Mouse (Mus musculus) hindbrain, embryonic 16.5 days (tissue): ENCODE measurements around the gene Dcxr. TPM values are rescaled to one million over a fixed set of nuclear protein-coding genes. Genes with fewer than 3 reads are reported as not detected.
A peak's percentile ranks its signal among the peaks of the same experiment; 100 is the strongest.
"Not testable (repeated sequence)": the region's sequence is repeated elsewhere in the genome, so short reads cannot be mapped to it uniquely, and the experiment has no call there.

Source experiments
- ATAC-seq: fragments of 200-750 bp; cut with Nextera tagmentation; 2 replicates; pipeline ENCODE4 v1.8.0; 2017; ENCODE audit warnings: moderate TSS enrichment, moderate library complexity
- H3K27ac ChIP-seq: fragments of 300-500 bp; sonication (generic); 2 replicates; pipeline ENCODE4 v1.5.1; 2014; ENCODE audit warnings: low read depth, mild to moderate bottlenecking, control low read depth, low read length, moderate library complexity
- H3K27me3 ChIP-seq: fragments of 300-500 bp; sonication (generic); replicated peaks from 2 replicates; pipeline ENCODE4 v1.6.1; 2014; ENCODE audit warnings: low read length; ENCODE audit not compliant: control insufficient read depth, insufficient read depth
- H3K36me3 ChIP-seq: fragments of 300-500 bp; sonication (generic); 2 replicates; pipeline ENCODE4 v1.6.1; 2014; ENCODE audit warnings: mild to moderate bottlenecking, low read length, moderate library complexity, mixed read lengths; ENCODE audit not compliant: control insufficient read depth, insufficient read depth
- H3K4me1 ChIP-seq: fragments of 300-500 bp; sonication (generic); 2 replicates; pipeline ENCODE4 v1.6.1; 2014; ENCODE audit warnings: low read depth, low read length; ENCODE audit not compliant: control insufficient read depth, insufficient read depth
- H3K4me2 ChIP-seq: fragments of 300-500 bp; sonication (generic); 2 replicates; pipeline ENCODE4 v1.6.1; 2014; ENCODE audit warnings: mild to moderate bottlenecking, low read length, control low read depth, moderate library complexity
- H3K4me3 ChIP-seq: fragments of 300-500 bp; sonication (generic); 2 replicates; pipeline ENCODE4 v1.5.1; 2014; ENCODE audit warnings: mild to moderate bottlenecking, low read length, control low read depth, moderate library complexity
- H3K9ac ChIP-seq: fragments of 300-500 bp; sonication (generic); 2 replicates; pipeline ENCODE4 v1.6.1; 2014; ENCODE audit warnings: low read depth, mild to moderate bottlenecking, control low read depth, low read length, moderate library complexity
- H3K9me3 ChIP-seq: fragments of 300-500 bp; sonication (generic); 2 replicates; pipeline ENCODE4 v1.6.1; 2014; ENCODE audit warnings: mild to moderate bottlenecking, low read length, moderate library complexity; ENCODE audit not compliant: control insufficient read depth
- WGBS: fragments of 180-500 bp; shearing (Covaris S2); extraction: QIAGEN DNeasy Blood & Tissue Kit; methylation state at CpG from one replicate; pipeline ENCODE4 v1.1.7; 2014; 5-methylcytosine and 5-hydroxymethylcytosine counted together
- polyA plus RNA-seq: library from polyadenylated mRNA; unstranded; fragments of >200 nt; fragmentation: Nextera tagmentation; extraction: Ambion mirVana; gene quantifications from 2 replicates; pipeline ENCODE4 v1.2.1, GENCODE M21; 2015

The Dcxr gene
- polyA plus RNA-seq, 1 experiment from 2014 or later: 11.1 TPM

DNA sequence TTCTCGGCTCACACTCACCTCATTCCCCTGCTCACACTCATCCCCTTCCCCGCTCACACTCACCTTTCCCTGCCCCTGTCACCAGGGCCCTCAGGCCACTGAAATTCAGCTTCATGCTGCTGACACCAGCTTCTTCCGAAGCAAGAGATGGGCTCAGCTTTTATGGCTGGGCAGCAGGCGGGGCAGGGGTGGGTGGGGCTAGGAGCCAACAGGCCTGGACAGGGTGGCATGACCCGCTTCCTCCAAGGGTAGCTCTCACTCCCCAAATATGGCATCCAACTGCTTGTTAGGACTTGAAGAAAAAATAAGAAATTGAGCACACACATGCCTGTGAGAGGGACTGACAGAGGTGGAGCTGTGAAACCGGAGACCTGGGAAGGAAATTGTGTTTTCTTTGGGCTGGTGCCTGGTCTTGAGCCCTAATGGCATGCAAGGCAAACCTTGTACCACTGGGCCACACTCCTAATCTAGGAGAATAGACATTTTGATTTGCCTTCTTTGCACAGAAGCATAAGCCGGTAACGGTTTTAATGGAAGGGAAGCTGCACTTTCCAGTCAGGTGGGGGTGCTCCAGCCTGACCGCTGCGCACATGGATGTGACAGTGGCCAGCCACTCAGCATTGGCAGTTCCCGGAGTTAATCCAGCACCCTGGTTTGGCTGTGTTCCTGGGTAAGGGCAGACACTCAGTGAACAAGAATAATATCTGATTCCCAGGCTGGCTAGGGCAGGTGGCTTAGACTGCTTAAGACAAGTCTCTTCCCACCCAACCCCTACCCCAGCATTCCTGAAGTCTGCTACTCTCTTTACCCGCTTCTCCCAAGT lies 5.0 kb upstream of the Dcxr start, which contains the start of gene Cbr2:
TSS of gene Cbr2 (minus strand) at position 257 of the 823 bp plus-strand sequence.
- Histone ChIP-seq H3K9ac (no peak within 1 kb of the TSS), H3K9me3 (no peaks in the 10 kb centered on the region), H3K4me2 (no peak within 1 kb of the TSS), H3K36me3 (no peaks in the 10 kb centered on the region), H3K4me3 (no peak within 1 kb of the TSS), H3K27ac (no peak within 1 kb of the TSS), H3K4me1 (peaks cover under 1% of the 10 kb centered on the region; the same call in 1 of the 2 replicates), H3K27me3 (peaks cover 2% of the 10 kb centered on the region; the same call in 1 of the 2 replicates)
- WGBS: 81% methylated on average over 12 of the region's 12 CpGs
- no peak for ATAC-seq

DNA sequence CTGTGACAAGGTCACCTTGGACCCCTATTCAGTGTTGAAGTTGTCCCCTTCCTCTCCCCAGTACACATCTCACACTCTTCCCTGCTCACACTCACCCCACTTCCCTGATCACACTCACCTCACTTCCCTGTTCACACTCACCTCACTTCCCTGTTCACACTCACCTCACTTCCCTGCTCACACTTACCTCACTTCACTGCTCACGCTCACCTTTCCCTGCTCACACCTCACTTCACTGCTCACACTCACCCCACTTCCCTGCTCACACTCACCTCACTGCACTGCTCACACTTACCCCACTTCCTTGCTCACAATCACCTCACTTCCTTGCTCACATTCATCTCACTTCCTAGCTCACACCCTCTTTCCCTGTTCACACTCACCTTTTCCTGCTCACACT lies 4.3 kb upstream of the Dcxr start:
- H3K36me3 ChIP-seq: no peaks in the 10 kb centered on the region
- H3K4me2 ChIP-seq: no peak overlapping the region
- peaks cover 7% of the 10 kb centered on the region for H3K4me1 ChIP-seq
- H3K4me3 ChIP-seq: no peak overlapping the region
- ATAC-seq: no peak
- peaks cover 2% of the 10 kb centered on the region; the same call in 1 of the 2 replicates for H3K27me3 ChIP-seq
- H3K9me3 ChIP-seq: no peaks in the 10 kb centered on the region
- H3K27ac ChIP-seq: no peak overlapping the region
- WGBS: 90% methylated on average over 1 of the region's 1 CpGs
- H3K9ac ChIP-seq: no peak overlapping the region

DNA sequence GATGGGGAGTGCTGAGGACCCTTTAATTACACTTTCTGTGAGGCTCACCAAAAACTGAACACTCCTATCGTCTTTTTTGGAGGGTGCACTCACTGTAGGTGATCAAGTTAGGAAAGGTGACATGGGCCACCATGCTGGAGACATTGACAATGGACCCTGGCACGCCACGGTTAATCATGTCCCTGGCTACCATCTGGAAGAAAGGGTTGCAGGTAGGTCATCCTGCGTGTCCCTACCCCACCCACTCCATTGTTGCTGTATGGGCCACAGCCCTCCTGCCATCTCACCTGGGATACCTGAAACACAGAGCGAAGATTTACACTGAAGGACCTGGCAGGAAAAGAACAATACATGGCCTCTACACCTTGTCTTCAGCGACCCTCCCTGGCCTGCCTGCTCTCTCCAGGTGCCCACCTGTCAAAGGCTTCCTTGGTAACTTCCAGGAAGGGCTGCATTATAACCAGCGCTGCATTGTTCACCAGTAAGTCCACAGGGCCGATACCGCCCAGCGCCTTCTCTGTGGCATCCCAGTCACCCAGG lies 3.3 kb upstream of the Dcxr start:
- WGBS: 88% methylated on average over 10 of the region's 10 CpGs
- Histone ChIP-seq H3K9me3 (no peaks in the 10 kb centered on the region), H3K27me3 (peaks cover 2% of the 10 kb centered on the region; the same call in 1 of the 2 replicates), H3K4me1 (peaks cover 9% of the 10 kb centered on the region), H3K9ac (no peak overlapping the region), H3K27ac (no peak overlapping the region), H3K4me2 (no peak overlapping the region), H3K4me3 (no peak overlapping the region), H3K36me3 (peaks cover 3% of the 10 kb centered on the region; the same call in 1 of the 2 replicates)
- ATAC-seq: no peak

DNA sequence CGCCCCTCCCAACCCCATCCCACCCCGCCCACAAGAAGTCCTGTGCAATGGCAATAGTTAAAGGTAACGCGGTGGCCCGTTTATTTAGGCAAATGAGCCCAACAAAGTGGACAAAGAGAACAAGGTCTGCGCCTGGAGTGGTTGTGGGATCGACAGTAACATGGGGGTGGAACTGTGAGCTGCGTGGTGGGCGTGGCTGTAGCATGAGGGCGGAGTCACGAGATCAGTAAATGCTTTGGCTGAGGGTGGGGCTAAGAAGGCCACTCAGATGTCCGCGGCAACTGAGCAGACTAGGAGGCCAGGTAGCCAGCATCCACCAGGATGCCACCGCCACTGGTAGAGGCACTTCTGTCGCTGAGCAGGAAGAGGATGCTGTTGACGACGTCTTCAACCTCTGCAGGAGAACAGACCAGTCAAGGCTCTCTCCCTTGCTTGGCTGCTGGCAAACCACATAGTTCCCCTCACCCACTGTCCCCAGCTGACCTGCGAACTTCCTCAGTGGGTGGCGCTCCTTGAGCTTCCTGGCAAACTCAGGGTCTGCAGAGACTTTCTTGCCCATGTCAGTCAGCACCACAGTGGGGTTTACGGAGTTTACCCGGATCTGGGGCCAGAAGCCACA lies 2.5 kb upstream of the Dcxr start:
- H3K4me1 ChIP-seq, H3K27ac ChIP-seq, H3K36me3 ChIP-seq, H3K27me3 ChIP-seq, H3K9me3 ChIP-seq, H3K9ac ChIP-seq: not testable (repeated sequence)
- Histone ChIP-seq H3K4me2 (peak overlapping the region; percentile 42), H3K4me3 (peak overlapping the region; percentile 4; the same call in 1 of the 2 replicates)
- 2% methylated on average over 17 of the region's 21 CpGs for WGBS
- 0 out of 2 replicates have a peak, but pooled peaks have one; percentile 38 for ATAC-seq

DNA sequence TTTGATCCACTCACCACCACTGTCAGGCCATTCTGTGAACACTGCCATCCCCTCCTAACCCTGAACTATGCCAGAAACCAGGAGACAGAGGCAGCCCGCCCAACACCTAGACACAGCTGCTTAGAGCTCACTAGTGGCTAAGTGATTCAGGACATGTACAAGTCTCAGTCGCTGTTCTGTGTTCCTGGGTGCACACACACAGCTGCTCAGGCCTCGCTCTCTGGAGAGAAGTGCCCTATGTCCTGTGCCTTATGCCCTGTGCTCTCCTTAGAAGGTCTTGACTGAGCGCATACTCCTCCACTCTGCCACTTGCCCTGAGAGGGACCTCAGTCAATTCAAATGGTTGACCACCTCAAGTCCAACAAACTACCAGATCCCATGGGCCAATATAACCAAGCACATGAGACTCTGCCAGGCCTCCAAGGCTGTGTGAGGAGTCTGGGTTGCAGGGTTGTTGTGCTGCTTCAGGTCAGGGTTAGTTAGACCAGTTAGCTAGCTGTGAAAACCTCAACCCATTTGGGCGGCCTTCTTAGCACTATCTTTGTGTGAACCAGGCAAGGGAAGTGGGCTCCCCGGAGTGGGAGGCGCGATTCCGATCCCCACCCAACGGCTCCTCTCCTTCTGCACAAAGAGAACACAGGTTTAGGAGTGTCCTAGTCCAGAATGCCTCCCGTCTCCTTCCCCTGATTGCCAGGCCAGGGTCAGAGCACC lies 1.6 kb upstream of the Dcxr start:
- 75% methylated on average over 11 of the region's 11 CpGs for WGBS
- no peak overlapping the region for H3K4me3 ChIP-seq
- H3K36me3 ChIP-seq: peaks cover 6% of the 10 kb centered on the region
- no peak overlapping the region for H3K27ac ChIP-seq
- no peak for ATAC-seq
- H3K4me1 ChIP-seq: peaks cover 9% of the 10 kb centered on the region
- no peaks in the 10 kb centered on the region for H3K9me3 ChIP-seq
- H3K9ac ChIP-seq: no peak overlapping the region
- H3K27me3 ChIP-seq: peaks cover 2% of the 10 kb centered on the region; the same call in 1 of the 2 replicates
- no peak overlapping the region; the same call in 1 of the 2 replicates for H3K4me2 ChIP-seq

DNA sequence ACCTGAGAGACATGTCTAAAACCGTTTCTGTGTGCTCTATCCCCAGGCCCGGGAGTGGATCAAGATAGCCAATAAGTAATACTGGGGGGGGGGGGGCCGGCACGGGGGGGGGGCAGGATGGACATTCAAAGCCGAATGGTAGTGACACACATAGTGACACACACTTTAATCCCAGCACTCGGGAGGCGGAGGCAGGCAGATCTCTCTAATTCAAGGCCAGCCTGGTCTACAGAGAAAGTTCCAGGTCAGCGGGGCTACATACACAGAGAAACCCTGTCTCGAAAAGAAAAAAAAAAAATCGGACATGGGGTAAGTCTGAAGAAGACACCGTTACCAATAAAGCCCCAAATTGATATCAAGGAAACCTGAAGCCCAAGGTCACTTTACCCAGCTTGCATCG lies 483 bp upstream of the Dcxr start:
- Histone ChIP-seq H3K9me3 (no peaks in the 10 kb centered on the region), H3K27me3 (no peaks in the 10 kb centered on the region; the same call in 1 of the 2 replicates), H3K4me1 (peaks cover 12% of the 10 kb centered on the region), H3K9ac (no peak overlapping the region), H3K4me2 (peak overlapping the region; percentile 91; the same call in 1 of the 2 replicates), H3K4me3 (no peak overlapping the region), H3K27ac (no peak overlapping the region), H3K36me3 (peaks cover 7% of the 10 kb centered on the region)
- ATAC-seq: no peak
- WGBS: 60% methylated on average over 12 of the region's 12 CpGs

DNA sequence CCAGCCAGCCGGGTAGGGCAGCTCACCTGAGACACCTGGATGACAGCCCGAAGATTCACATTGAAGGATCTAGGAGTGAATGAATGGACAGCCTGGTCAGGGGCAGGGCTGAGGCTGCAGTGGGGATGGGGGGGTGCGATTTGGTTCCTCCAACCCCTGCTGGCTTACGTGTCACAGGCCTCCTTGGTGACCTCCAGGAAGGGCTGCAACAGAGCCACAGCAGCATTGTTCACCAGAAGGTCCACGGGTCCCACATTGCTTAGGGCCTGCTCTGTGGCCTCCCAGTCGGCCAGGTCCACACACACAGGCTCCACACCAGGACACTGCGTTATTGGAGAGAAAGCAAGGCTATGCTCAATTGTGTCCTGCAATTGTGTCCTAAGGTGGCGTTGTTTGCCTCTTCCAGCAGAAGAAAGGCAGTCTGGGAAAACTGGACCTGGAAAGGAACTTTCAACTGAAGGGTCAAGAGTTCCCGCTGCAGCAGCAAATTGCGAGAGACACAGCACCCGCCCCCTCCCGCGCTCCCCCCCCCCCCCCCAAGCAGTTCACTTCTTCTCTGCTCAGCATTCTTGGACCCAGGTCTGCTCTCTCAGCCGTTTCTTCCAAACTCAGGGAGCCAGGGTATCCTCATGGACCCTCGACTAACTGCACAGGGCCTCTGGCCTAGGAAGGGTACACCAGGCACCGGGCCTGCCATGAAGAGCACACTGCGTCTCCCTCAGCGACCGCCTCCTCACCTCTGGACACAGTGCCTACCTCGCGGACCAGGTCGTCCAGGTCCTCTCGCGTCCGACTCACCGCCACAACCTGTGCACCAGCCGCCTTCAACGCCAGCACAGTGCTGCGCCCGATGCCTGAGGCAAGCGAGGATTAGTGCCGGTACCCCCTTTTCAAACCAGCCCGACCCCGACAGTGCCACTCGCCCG lies 575 bp downstream of the Dcxr start:
- WGBS: 16% methylated on average over 36 of the region's 36 CpGs
- no peaks in the 10 kb centered on the region; the same call in 1 of the 2 replicates for H3K27me3 ChIP-seq
- peak; percentile 43 for ATAC-seq

DNA sequence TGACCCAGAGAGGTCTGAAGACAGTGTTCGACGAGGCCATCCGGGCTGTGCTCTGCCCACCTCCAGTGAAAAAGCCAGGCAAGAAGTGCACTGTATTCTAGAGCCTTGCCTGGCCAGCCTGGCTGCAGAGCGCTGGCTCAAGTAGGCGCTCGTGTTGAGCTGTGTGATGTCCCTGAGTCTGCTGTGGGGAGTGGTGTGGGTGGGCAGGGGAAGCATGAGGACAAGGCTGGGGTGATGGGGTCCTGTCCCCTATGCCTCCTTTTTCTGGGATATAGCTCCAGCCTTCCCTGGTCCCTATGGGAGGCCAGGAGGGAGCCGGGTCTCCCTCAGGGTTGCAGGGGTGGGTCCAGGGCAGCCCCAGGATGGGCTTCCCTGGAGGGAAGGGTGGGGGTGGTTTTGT lies 3.6 kb downstream of the Dcxr start:
- Histone ChIP-seq H3K4me3 (no peak overlapping the region), H3K27me3 (no peaks in the 10 kb centered on the region), H3K27ac (no peak overlapping the region), H3K4me2 (no peak overlapping the region), H3K9me3 (no peaks in the 10 kb centered on the region), H3K4me1 (peaks cover 23% of the 10 kb centered on the region), H3K9ac (no peak overlapping the region), H3K36me3 (peaks cover 7% of the 10 kb centered on the region)
- no peak for ATAC-seq
- WGBS: 88% methylated on average over 6 of the region's 7 CpGs

More for the DNA sequence above, 575 bp downstream of the Dcxr start:
- no peaks in the 10 kb centered on the region for H3K9me3 ChIP-seq
- H3K4me2 ChIP-seq: peak overlapping the region; percentile 91
- H3K9ac ChIP-seq: peak overlapping the region; percentile 70
- H3K4me3 ChIP-seq: peak overlapping the region; percentile 57
- H3K36me3 ChIP-seq: peaks cover 7% of the 10 kb centered on the region
- H3K27ac ChIP-seq: no peak overlapping the region
- peaks cover 19% of the 10 kb centered on the region for H3K4me1 ChIP-seq
